Mouse (Mus musculus) CH12.LX (cell line): ENCODE results near the gene Acbd4. TPM values are rescaled to one million over a fixed set of nuclear protein-coding genes. Genes with fewer than 3 reads are reported as not detected.

Source experiments
- DNase-seq: peaks from one replicate; pipeline ENCODE4 v3.0.0-alpha.2; 2013; ENCODE audit errors: extremely low read depth
- H3K27ac ChIP-seq: 2 replicates; pipeline ENCODE4 v1.5.1; 2012; ENCODE audit warnings: low read depth, mild to moderate bottlenecking, control low read depth, moderate library complexity; ENCODE audit not compliant: insufficient read depth
- H3K27me3 ChIP-seq: replicated peaks from 2 replicates; pipeline ENCODE3; 2012; ENCODE audit warnings: inconsistent platforms
- H3K36me3 ChIP-seq, 2 experiments: replicated peaks in 1 of 2; 2 replicates each; pipeline versions ENCODE3 to v1.6.1; 2012; ENCODE audit warnings: inconsistent platforms in 1 of 2, low read length in 1 of 2, mild to moderate bottlenecking in 1 of 2, mixed read lengths in 1 of 2, moderate library complexity in 1 of 2; ENCODE audit not compliant: control insufficient read depth in 1 of 2, insufficient read depth in 1 of 2
- H3K4me1 ChIP-seq, 2 experiments: 2 replicates each; pipeline ENCODE4 v1.6.1; 2012; ENCODE audit warnings: inconsistent platforms in 1 of 2, moderate library complexity in 1 of 2; ENCODE audit not compliant: insufficient read depth in 2 of 2, control insufficient read depth in 1 of 2
- H3K4me2 ChIP-seq: 2 replicates; pipeline ENCODE4 v1.6.1; 2012; ENCODE audit warnings: low read depth, mild to moderate bottlenecking, control low read depth; ENCODE audit not compliant: poor library complexity, insufficient read depth, severe bottlenecking
- H3K4me3 ChIP-seq, 3 experiments: fragments of 150-350 bp in 1 of 3; sonication (generic) in 1 of 3; replicated peaks in 1 of 3; 2 replicates each; pipeline versions ENCODE3 to v1.5.1; 2011 to 2012; ENCODE audit warnings: low read depth in 2 of 3, low read length in 2 of 3, mild to moderate bottlenecking in 2 of 3, moderate library complexity in 2 of 3, control low read depth in 1 of 3, improper control_type of control experiment in 1 of 3, inconsistent platforms in 1 of 3, mixed read lengths in 1 of 3; ENCODE audit not compliant: poor library complexity in 1 of 3
- H3K79me2 ChIP-seq: replicated peaks from 2 replicates; pipeline ENCODE4 v1.6.1; 2012; ENCODE audit warnings: mild to moderate bottlenecking, moderate library complexity; ENCODE audit not compliant: control insufficient read depth, poor library complexity, insufficient read depth, severe bottlenecking; ENCODE audit errors: extremely low read depth
- H3K9ac ChIP-seq: 2 replicates; pipeline ENCODE4 v1.6.1; 2012; ENCODE audit warnings: low read depth, mild to moderate bottlenecking, control low read depth, moderate library complexity; ENCODE audit not compliant: insufficient read depth
- H3K9me3 ChIP-seq: replicated peaks from 2 replicates; pipeline ENCODE3; 2012; ENCODE audit warnings: low read length, inconsistent platforms, mixed read lengths
- BHLHE40 ChIP-seq: IDR thresholded peaks from 2 replicates; pipeline ENCODE4 v1.6.1; 2011; ENCODE audit warnings: mild to moderate bottlenecking, low read depth, low read length, improper control_type of control experiment
- CHD1 ChIP-seq: IDR thresholded peaks from 2 replicates; pipeline ENCODE4 v1.6.1; 2012; ENCODE audit warnings: low read depth, low read length, improper control_type of control experiment, inconsistent platforms
- CHD2 ChIP-seq: IDR thresholded peaks from 2 replicates; pipeline ENCODE4 v1.6.1; 2011; ENCODE audit warnings: low read length, improper control_type of control experiment
- CTCF ChIP-seq, 2 experiments: IDR thresholded peaks in 1 of 2; conservative IDR thresholded peaks in 1 of 2; 2 replicates each; pipeline ENCODE4 v1.5.1; 2011 to 2012; ENCODE audit warnings: low read depth in 2 of 2, low read length in 2 of 2, improper control_type of control experiment in 1 of 2, inconsistent platforms in 1 of 2, mild to moderate bottlenecking in 1 of 2, moderate library complexity in 1 of 2
- E2F4 ChIP-seq: IDR thresholded peaks from 2 replicates; pipeline ENCODE4 v1.6.1; 2011; ENCODE audit warnings: low read depth, low read length, improper control_type of control experiment; ENCODE audit not compliant: insufficient replicate concordance
- ELF1 ChIP-seq: IDR thresholded peaks from 2 replicates; pipeline ENCODE4 v1.6.1; 2014; ENCODE audit warnings: low read depth, mild to moderate bottlenecking, inconsistent platforms, low read length, improper control_type of control experiment
- EP300 ChIP-seq: IDR thresholded peaks from 2 replicates; pipeline ENCODE4 v1.6.1; 2011; ENCODE audit warnings: low read length, improper control_type of control experiment
- ETS1 ChIP-seq: conservative IDR thresholded peaks from 2 replicates; pipeline ENCODE4 v1.6.1; 2012; ENCODE audit warnings: low read depth, mild to moderate bottlenecking, inconsistent platforms, low read length, improper control_type of control experiment, moderate library complexity
- GABPA ChIP-seq: IDR thresholded peaks from 2 replicates; pipeline ENCODE4 v1.6.1; 2012; ENCODE audit warnings: low read depth, low read length, improper control_type of control experiment, inconsistent platforms; ENCODE audit not compliant: insufficient replicate concordance
- HCFC1 ChIP-seq: IDR thresholded peaks from 2 replicates; pipeline ENCODE4 v1.6.1; 2012; ENCODE audit warnings: low read depth, mild to moderate bottlenecking, inconsistent platforms, low read length, improper control_type of control experiment
- IRF4 ChIP-seq: IDR thresholded peaks from 2 replicates; pipeline ENCODE4 v1.6.1; 2014; ENCODE audit warnings: low read depth, mild to moderate bottlenecking, inconsistent platforms, low read length, improper control_type of control experiment
- JUN ChIP-seq: IDR thresholded peaks from 2 replicates; pipeline ENCODE4 v1.6.1; 2011; ENCODE audit warnings: low read depth, mild to moderate bottlenecking, low read length, improper control_type of control experiment, moderate library complexity; ENCODE audit not compliant: insufficient read depth
- JUND ChIP-seq: conservative IDR thresholded peaks from 2 replicates; pipeline ENCODE4 v1.6.1; 2011; ENCODE audit warnings: low read depth, low read length, improper control_type of control experiment
- KAT2A ChIP-seq: IDR thresholded peaks from 2 replicates; pipeline ENCODE4 v1.6.1; 2012; ENCODE audit warnings: low read length, improper control_type of control experiment, inconsistent platforms; ENCODE audit not compliant: insufficient replicate concordance
- MAFK ChIP-seq: IDR thresholded peaks from 2 replicates; pipeline ENCODE4 v1.6.1; 2011; ENCODE audit warnings: low read length, improper control_type of control experiment; ENCODE audit not compliant: insufficient replicate concordance
- MAX ChIP-seq: IDR thresholded peaks from 2 replicates; pipeline ENCODE4 v1.6.1; 2011; ENCODE audit warnings: low read length, improper control_type of control experiment
- MAZ ChIP-seq: IDR thresholded peaks from 2 replicates; pipeline ENCODE4 v1.6.1; 2012; ENCODE audit warnings: low read depth, mild to moderate bottlenecking, inconsistent platforms, low read length, improper control_type of control experiment, moderate library complexity
- MEF2A ChIP-seq: IDR thresholded peaks from 2 replicates; pipeline ENCODE4 v1.6.1; 2014; ENCODE audit warnings: low read depth, mild to moderate bottlenecking, inconsistent platforms, low read length, improper control_type of control experiment, borderline replicate concordance
- MXI1 ChIP-seq: IDR thresholded peaks from 2 replicates; pipeline ENCODE4 v1.6.1; 2011; ENCODE audit warnings: mild to moderate bottlenecking, low read depth, low read length, improper control_type of control experiment
- MYC ChIP-seq: IDR thresholded peaks from 2 replicates; pipeline ENCODE4 v1.6.1; 2011; ENCODE audit warnings: low read depth, mild to moderate bottlenecking, improper control_type of control experiment, low read length
- NELFE ChIP-seq: IDR thresholded peaks from 2 replicates; pipeline ENCODE4 v1.6.1; 2011; ENCODE audit warnings: low read depth, low read length, improper control_type of control experiment
- NRF1 ChIP-seq: IDR thresholded peaks from 2 replicates; pipeline ENCODE4 v1.6.1; 2014; ENCODE audit warnings: low read depth, mild to moderate bottlenecking, inconsistent platforms, low read length, improper control_type of control experiment, moderate library complexity
- PAX5 ChIP-seq: IDR thresholded peaks from 2 replicates; pipeline ENCODE4 v1.6.1; 2012; ENCODE audit warnings: low read length, inconsistent platforms, mixed read lengths
- POLR2A ChIP-seq: IDR thresholded peaks from 2 replicates; pipeline ENCODE4 v1.6.1; 2011; ENCODE audit warnings: low read depth, mild to moderate bottlenecking, improper control_type of control experiment, low read length
- POLR2AphosphoS2 ChIP-seq: IDR thresholded peaks from 2 replicates; pipeline ENCODE4 v1.6.1; 2011; ENCODE audit warnings: low read depth, low read length, improper control_type of control experiment
- RAD21 ChIP-seq: IDR thresholded peaks from 2 replicates; pipeline ENCODE4 v1.6.1; 2011; ENCODE audit warnings: low read depth, mild to moderate bottlenecking, low read length, improper control_type of control experiment, moderate library complexity
- RCOR1 ChIP-seq: conservative IDR thresholded peaks from 2 replicates; pipeline ENCODE4 v1.6.1; 2012; ENCODE audit warnings: low read depth, mild to moderate bottlenecking, inconsistent platforms, low read length, improper control_type of control experiment
- SIN3A ChIP-seq: IDR thresholded peaks from 2 replicates; pipeline ENCODE4 v1.6.1; 2012; ENCODE audit warnings: low read length, improper control_type of control experiment, inconsistent platforms
- SMC3 ChIP-seq: IDR thresholded peaks from 2 replicates; pipeline ENCODE4 v1.6.1; 2011; ENCODE audit warnings: low read depth, low read length, improper control_type of control experiment
- TBP ChIP-seq: conservative IDR thresholded peaks from 2 replicates; pipeline ENCODE4 v1.6.1; 2011; ENCODE audit warnings: low read depth, low read length, improper control_type of control experiment
- TCF12 ChIP-seq: IDR thresholded peaks from 2 replicates; pipeline ENCODE4 v1.6.1; 2014; ENCODE audit warnings: low read depth, mild to moderate bottlenecking, inconsistent platforms, low read length, improper control_type of control experiment
- UBTF ChIP-seq: IDR thresholded peaks from 2 replicates; pipeline ENCODE4 v1.6.1; 2012; ENCODE audit warnings: low read depth, mild to moderate bottlenecking, inconsistent platforms, low read length, improper control_type of control experiment, moderate library complexity
- USF1 ChIP-seq: IDR thresholded peaks from 2 replicates; pipeline ENCODE4 v1.6.1; 2014; ENCODE audit warnings: low read depth, mild to moderate bottlenecking, inconsistent platforms, low read length, improper control_type of control experiment
- USF2 ChIP-seq: conservative IDR thresholded peaks from 2 replicates; pipeline ENCODE4 v1.6.1; 2011; ENCODE audit warnings: low read depth, low read length, improper control_type of control experiment
- ZC3H11A ChIP-seq: IDR thresholded peaks from 2 replicates; pipeline ENCODE4 v1.6.1; 2012; ENCODE audit warnings: low read depth, mild to moderate bottlenecking, inconsistent platforms, low read length, improper control_type of control experiment
- ZKSCAN1 ChIP-seq: IDR thresholded peaks from 2 replicates; pipeline ENCODE4 v1.6.1; 2012; ENCODE audit warnings: low read depth, inconsistent platforms, low read length, improper control_type of control experiment, borderline replicate concordance
- ZMIZ1 ChIP-seq: IDR thresholded peaks from 2 replicates; pipeline ENCODE4 v1.6.1; 2012; ENCODE audit warnings: low read depth, mild to moderate bottlenecking, inconsistent platforms, low read length, improper control_type of control experiment
- ZNF384 ChIP-seq: IDR thresholded peaks from 2 replicates; pipeline ENCODE4 v1.6.1; 2012; ENCODE audit warnings: low read depth, low read length, improper control_type of control experiment, inconsistent platforms
- dilution Hi-C: fragments of 300-500 bp; cut with MboI; formaldehyde crosslinking; loops from 2 replicates; pipeline ENCODE4 v1.14.3; 2020; ENCODE audit warnings: low sequenced_read_pairs; ENCODE audit not compliant: extremely low pct_unique_long_range_greater_than_20kb, extremely low pct_ligation_motif_present
- in situ Hi-C: fragments of 300-500 bp; cut with MboI; formaldehyde crosslinking; loops from 3 replicates; pipeline ENCODE4 v1.14.3; 2019; ENCODE audit warnings: low sequenced_read_pairs, low pct_ligation_motif_present, low pct_unique_long_range_greater_than_20kb, mixed read lengths
- polyA plus RNA-seq: library from polyadenylated mRNA; unstranded; fragments of >175 nt; gene quantifications from 2 replicates; pipeline ENCODE4 v1.2.1, GENCODE M21; 2012; ENCODE audit warnings: low read depth; ENCODE audit not compliant: insufficient read length
- total RNA-seq, 2 experiments: library from RNA; depleted of rRNA; stranded (reverse); fragments of 300-350 nt in 1 of 2; fragments of >200 nt in 1 of 2; gene quantifications; 2 replicates each; pipeline ENCODE4 v1.2.3; 2012 to 2014

The Acbd4 gene
- total and polyA plus RNA-seq, 3 experiments: 51.4 to 68.4 (median 62.6) TPM

- DNase-seq: peak; percentile 55
- Histone ChIP-seq H3K4me2 (peak overlapping the region; percentile 9), H3K27me3 (no peaks in the 10 kb centered on the region), H3K9ac (0 out of 2 replicates have a peak overlapping the region, but pooled peaks have one; percentile 11), H3K9me3 (no peaks in the 10 kb centered on the region), H3K27ac (peak overlapping the region; percentile 91), H3K36me3 (peaks cover 74 to 92% of the 10 kb centered on the region in 2 experiments), H3K4me1 (peaks cover 16 to 67% of the 10 kb centered on the region in 2 experiments), H3K4me3 (no peak overlapping the region), H3K79me2 (no peaks in the 10 kb centered on the region; the same call in 1 of the 2 replicates)
- in situ Hi-C loops (no loop called here), dilution Hi-C loops (no loop called here)
- TF ChIP-seq NELFE (no peak; the same call in 1 of the 2 replicates), ETS1 (peak; percentile 55), MEF2A (0 out of 2 replicates have a peak, but pooled peaks have one; percentile 41), KAT2A (no peak), TCF12 (no peak; the same call in 1 of the 2 replicates), JUN (no peak), BHLHE40 (peak; percentile 89), ZC3H11A (no peak), ZNF384 (no peak), IRF4 (peak; percentile 71; the same call in 1 of the 2 replicates), ZKSCAN1 (no peak), GABPA (no peak), NRF1 (peak; percentile 73), SIN3A (0 out of 2 replicates have a peak, but pooled peaks have one; percentile 7), RAD21 (no peak), CHD1 (no peak), USF2 (no peak), MAFK (no peak), HCFC1 (no peak), JUND (no peak), CTCF (conservative IDR thresholded peaks at IDR 0.05 in 1 of 2, IDR thresholded peaks at IDR 0.05 in 1 of 2; ENCODE audit: low read depth in 2 of 2, low read length in 2 of 2) (no peak), POLR2A (no peak), EP300 (peak; percentile 53), ELF1 (0 out of 2 replicates have a peak, but pooled peaks have one; percentile 19), CHD2 (peak; percentile 59; the same call in 1 of the 2 replicates), MAX (no peak), USF1 (no peak), SMC3 (no peak), UBTF (no peak; the same call in 1 of the 2 replicates), PAX5 (no peak), MXI1 (no peak; the same call in 1 of the 2 replicates), RCOR1 (no peak), E2F4 (no peak), POLR2AphosphoS2 (no peak), MAZ (0 out of 2 replicates have a peak, but pooled peaks have one; percentile 41), TBP (0 out of 2 replicates have a peak, but pooled peaks have one; percentile 15), ZMIZ1 (peak; percentile 47; the same call in 1 of the 2 replicates), MYC (0 out of 2 replicates have a peak, but pooled peaks have one; percentile 25)
Observed at GRCm38 (mm10) chr11:103068884-103069283, 32.6 kb upstream of the Acbd4 start.
